Mouse (Mus musculus) intestine, embryonic 14.5 days (tissue): ENCODE measurements around the gene Stxbp6. TPM values are rescaled to one million over a fixed set of nuclear protein-coding genes. Genes with fewer than 3 reads are reported as not detected.
"Not testable (repeated sequence)": the region's sequence is repeated elsewhere in the genome, so short reads cannot be mapped to it uniquely, and the experiment has no call there.

Source experiments
- ATAC-seq: fragments of 200-750 bp; cut with Nextera tagmentation; replicated peaks from 2 replicates; pipeline ENCODE4 v1.8.0; 2017; ENCODE audit warnings: low read depth, moderate number of reproducible peaks, moderate TSS enrichment, moderate library complexity; ENCODE audit not compliant: low FRiP score, low TSS enrichment
- DNase-seq: peaks from one replicate; pipeline ENCODE4 v3.0.0-alpha.2; 2018; ENCODE audit warnings: low spot score
- H3K27ac ChIP-seq: fragments of 300-500 bp; sonication (generic); 2 replicates; pipeline ENCODE4 v1.5.1; 2014; ENCODE audit warnings: low read depth, mild to moderate bottlenecking, control low read depth
- H3K27me3 ChIP-seq: fragments of 300-500 bp; sonication (generic); replicated peaks from 2 replicates; pipeline ENCODE4 v1.6.1; 2014; ENCODE audit warnings: low read length, control low read depth; ENCODE audit not compliant: control insufficient read depth, insufficient read depth
- H3K36me3 ChIP-seq: fragments of 300-500 bp; sonication (generic); 2 replicates; pipeline ENCODE4 v1.6.1; 2014; ENCODE audit warnings: low read length, control low read depth; ENCODE audit not compliant: control insufficient read depth, insufficient read depth
- H3K4me1 ChIP-seq: fragments of 300-500 bp; sonication (generic); replicated peaks from 2 replicates; pipeline ENCODE4 v1.6.1; 2014; ENCODE audit warnings: low read length, control low read depth, mixed read lengths; ENCODE audit not compliant: control insufficient read depth, insufficient read depth
- H3K4me2 ChIP-seq: fragments of 300-500 bp; sonication (generic); 2 replicates; pipeline ENCODE4 v1.6.1; 2014; ENCODE audit warnings: low read length
- H3K4me3 ChIP-seq: fragments of 300-500 bp; sonication (generic); 2 replicates; pipeline ENCODE4 v1.5.1; 2014; ENCODE audit warnings: low read depth, low read length, control low read depth, mixed read lengths
- H3K9ac ChIP-seq: fragments of 300-500 bp; sonication (generic); 2 replicates; pipeline ENCODE4 v1.6.1; 2014; ENCODE audit warnings: mild to moderate bottlenecking, low read length
- H3K9me3 ChIP-seq: fragments of 300-500 bp; sonication (generic); 2 replicates; pipeline ENCODE4 v1.6.1; 2016; ENCODE audit warnings: low read length, control low read depth; ENCODE audit not compliant: control insufficient read depth
- WGBS: fragments of 180-500 bp; shearing (Covaris S2); extraction: QIAGEN DNeasy Blood & Tissue Kit; methylation state at CpG from one replicate; pipeline ENCODE4 v1.1.7; 2014; 5-methylcytosine and 5-hydroxymethylcytosine counted together
- polyA plus RNA-seq: library from polyadenylated mRNA; unstranded; fragments of >200 nt; fragmentation: Nextera tagmentation; extraction: Ambion mirVana; gene quantifications from 2 replicates; pipeline ENCODE4 v1.2.1, GENCODE M21; 2014

Gene Stxbp6
- polyA plus RNA-seq, 1 experiment from 2014 or later = 12.9 TPM

DNA sequence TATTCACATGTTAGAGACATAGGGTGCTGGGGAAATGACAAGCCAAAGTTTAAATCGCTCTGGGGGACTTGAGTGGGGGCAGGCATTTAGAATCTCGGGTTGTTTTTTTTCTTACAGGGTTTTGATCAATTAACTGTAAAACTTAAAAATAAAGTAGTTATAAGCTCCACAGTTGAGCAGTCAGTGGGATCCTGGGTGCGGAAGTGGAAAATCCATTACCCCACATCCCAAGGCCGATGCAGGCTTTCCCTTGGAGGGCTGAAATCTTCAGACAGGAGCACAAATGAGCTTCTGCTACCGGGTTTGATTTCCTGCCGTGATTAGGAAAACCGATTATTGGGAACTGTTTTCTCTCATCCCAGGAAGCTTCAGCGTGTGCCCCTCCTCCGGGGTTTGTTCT lies 26.8 kb downstream of the Stxbp6 start:
- not testable (repeated sequence) for H3K4me1 ChIP-seq, DNase-seq, H3K36me3 ChIP-seq, H3K9me3 ChIP-seq, H3K27ac ChIP-seq, H3K9ac ChIP-seq, ATAC-seq, H3K4me3 ChIP-seq, H3K27me3 ChIP-seq, H3K4me2 ChIP-seq
- 54% methylated on average over 6 of the region's 9 CpGs for WGBS

- Histone ChIP-seq H3K4me3 (no peak overlapping the region), H3K36me3 (no peaks in the 10 kb centered on the region), H3K9ac (no peak overlapping the region), H3K4me2 (no peak overlapping the region), H3K4me1 (no peaks in the 10 kb centered on the region), H3K27me3 (no peaks in the 10 kb centered on the region), H3K9me3 (no peaks in the 10 kb centered on the region), H3K27ac (no peak overlapping the region)
- no peak for DNase-seq
- no peak for ATAC-seq
- WGBS = 61% methylated on average over 4 of the region's 4 CpGs
Observed at GRCm38 (mm10) chr12:45047172-45047571, 27.3 kb downstream of the Stxbp6 start.

GRCm38 (mm10) chr12:45044581-45044980 lies 29.9 kb downstream of the Stxbp6 start:
- ATAC-seq = no peak
- Histone ChIP-seq H3K4me1 (no peaks in the 10 kb centered on the region), H3K27me3 (no peaks in the 10 kb centered on the region), H3K9ac (no peak overlapping the region), H3K36me3 (no peaks in the 10 kb centered on the region), H3K27ac (no peak overlapping the region), H3K4me3 (no peak overlapping the region), H3K9me3 (no peaks in the 10 kb centered on the region), H3K4me2 (no peak overlapping the region)
- 34% methylated on average over 1 of the region's 1 CpGs for WGBS
- no peak for DNase-seq

DNA sequence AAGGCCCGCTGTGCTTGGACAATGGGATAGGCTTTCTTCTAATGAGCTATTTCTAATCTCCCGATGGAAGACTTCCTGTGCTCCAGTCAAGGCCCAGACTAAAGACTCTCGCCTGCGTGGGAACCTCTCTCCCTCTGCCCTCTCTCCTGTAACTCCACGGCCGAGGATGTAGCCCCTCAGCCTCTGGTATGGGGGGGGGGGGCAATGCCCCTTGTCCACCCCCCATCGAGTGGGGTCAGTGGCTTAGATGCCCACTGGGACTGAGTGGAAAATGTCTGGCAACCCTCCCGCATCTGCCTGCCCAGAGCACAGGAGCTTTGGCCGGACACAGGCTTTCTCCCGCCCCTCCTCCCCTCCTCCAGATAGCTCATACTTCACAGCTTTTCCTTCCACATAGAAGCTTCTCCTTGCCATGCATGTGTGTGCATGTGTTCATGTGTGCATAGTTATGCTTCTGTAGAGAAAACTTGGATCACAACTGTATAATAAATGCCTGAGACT lies 31.9 kb downstream of the Stxbp6 start:
- Histone ChIP-seq H3K4me1 (peaks cover under 1% of the 10 kb centered on the region; the same call in 1 of the 2 replicates), H3K36me3 (no peaks in the 10 kb centered on the region), H3K4me3 (no peak overlapping the region), H3K9ac (no peak overlapping the region), H3K4me2 (no peak overlapping the region), H3K9me3 (no peaks in the 10 kb centered on the region), H3K27ac (no peak overlapping the region), H3K27me3 (no peaks in the 10 kb centered on the region)
- no peak for ATAC-seq
- 78% methylated on average over 10 of the region's 10 CpGs for WGBS
- DNase-seq = no peak

GRCm38 (mm10) chr12:45037496-45037895 lies 37.0 kb downstream of the Stxbp6 start:
- H3K9ac ChIP-seq = no peak overlapping the region
- DNase-seq (no peak), ATAC-seq (no peak)
- H3K27me3 ChIP-seq = no peaks in the 10 kb centered on the region
- no peaks in the 10 kb centered on the region for H3K36me3 ChIP-seq
- no peak overlapping the region for H3K4me2 ChIP-seq
- H3K27ac ChIP-seq = no peak overlapping the region
- H3K4me1 ChIP-seq = peaks cover 6% of the 10 kb centered on the region
- no peaks in the 10 kb centered on the region for H3K9me3 ChIP-seq
- no peak overlapping the region for H3K4me3 ChIP-seq
- 19% methylated on average over 1 of the region's 1 CpGs for WGBS

- H3K36me3 ChIP-seq = no peaks in the 10 kb centered on the region
- no peaks in the 10 kb centered on the region for H3K27me3 ChIP-seq
- H3K4me2 ChIP-seq = no peak overlapping the region
- WGBS = 20% methylated on average over 4 of the region's 4 CpGs
- no peak for ATAC-seq
- no peak overlapping the region for H3K9ac ChIP-seq
- peaks cover 6% of the 10 kb centered on the region for H3K4me1 ChIP-seq
- H3K9me3 ChIP-seq = no peaks in the 10 kb centered on the region
- DNase-seq = no peak
- H3K4me3 ChIP-seq = no peak overlapping the region
- H3K27ac ChIP-seq = no peak overlapping the region
Observed at GRCm38 (mm10) chr12:45037091-45037490, 37.4 kb downstream of the Stxbp6 start.

DNA sequence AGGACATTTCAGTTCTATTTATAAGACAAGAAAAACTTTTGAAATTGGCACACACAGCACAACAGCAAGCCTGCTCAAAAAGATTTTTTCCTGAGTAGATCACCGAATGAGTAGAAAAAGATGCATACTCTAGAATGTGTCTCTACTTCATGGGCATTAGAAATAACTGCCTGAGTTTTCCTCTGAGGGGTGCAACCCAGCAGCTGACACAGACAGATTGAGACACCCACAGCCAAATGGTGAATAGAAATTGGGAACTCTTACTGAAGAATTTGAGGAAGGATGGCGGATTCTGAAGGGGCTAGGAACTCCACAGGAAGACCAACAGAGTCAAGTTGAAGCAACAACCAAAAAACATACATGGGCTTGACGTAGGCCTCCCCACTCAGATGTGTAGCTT lies 43.8 kb downstream of the Stxbp6 start:
- 93% methylated on average over 3 of the region's 3 CpGs for WGBS
- H3K4me2 ChIP-seq = no peak overlapping the region
- no peaks in the 10 kb centered on the region for H3K27me3 ChIP-seq
- H3K9ac ChIP-seq = no peak overlapping the region
- no peaks in the 10 kb centered on the region for H3K4me1 ChIP-seq
- DNase-seq (no peak), ATAC-seq (no peak)
- H3K36me3 ChIP-seq = no peaks in the 10 kb centered on the region
- H3K9me3 ChIP-seq = no peaks in the 10 kb centered on the region
- no peak overlapping the region for H3K4me3 ChIP-seq
- H3K27ac ChIP-seq = no peak overlapping the region

GRCm38 (mm10) chr12:45026347-45026746 lies 48.2 kb downstream of the Stxbp6 start:
- H3K36me3 ChIP-seq = no peaks in the 10 kb centered on the region

GRCm38 (mm10) chr12:45020018-45020417 lies 54.5 kb downstream of the Stxbp6 start:
- H3K4me1 ChIP-seq = no peaks in the 10 kb centered on the region
- H3K36me3 ChIP-seq = no peaks in the 10 kb centered on the region
- H3K4me2 ChIP-seq = no peak overlapping the region
- ATAC-seq = no peak
- no peaks in the 10 kb centered on the region for H3K27me3 ChIP-seq
- H3K27ac ChIP-seq = no peak overlapping the region
- WGBS = 88% methylated on average over 3 of the region's 3 CpGs
- no peak overlapping the region for H3K9ac ChIP-seq
- no peaks in the 10 kb centered on the region for H3K9me3 ChIP-seq
- no peak overlapping the region for H3K4me3 ChIP-seq
- no peak for DNase-seq

More at GRCm38 (mm10) chr12:45026347-45026746, 48.2 kb downstream of the Stxbp6 start:
- Histone ChIP-seq H3K27me3 (no peaks in the 10 kb centered on the region), H3K27ac (no peak overlapping the region), H3K9me3 (no peaks in the 10 kb centered on the region), H3K4me3 (no peak overlapping the region), H3K9ac (no peak overlapping the region), H3K4me1 (no peaks in the 10 kb centered on the region), H3K4me2 (no peak overlapping the region)
- 72% methylated on average over 1 of the region's 1 CpGs for WGBS
- ATAC-seq = no peak
- DNase-seq = no peak
